Mouse (Mus musculus) forebrain, embryonic 13.5 days (tissue): ENCODE results near the gene Leng8. TPM values are rescaled to one million over a fixed set of nuclear protein-coding genes. Genes with fewer than 3 reads are reported as not detected.
"Not testable (repeated sequence)": the region's sequence is repeated elsewhere in the genome, so short reads cannot be mapped to it uniquely, and the experiment has no call there.

Source experiments
- ATAC-seq: fragments of 200-750 bp; cut with Nextera tagmentation; 2 replicates; pipeline ENCODE4 v1.8.0; 2017
- H3K27ac ChIP-seq: fragments of 300-500 bp; sonication (generic); 2 replicates; pipeline ENCODE4 v1.5.1; 2015; ENCODE audit warnings: inconsistent platforms, mild to moderate bottlenecking, moderate library complexity
- H3K27me3 ChIP-seq: fragments of 300-500 bp; sonication (generic); 2 replicates; pipeline ENCODE4 v1.6.1; 2015; ENCODE audit warnings: mild to moderate bottlenecking, inconsistent platforms
- H3K36me3 ChIP-seq: fragments of 300-500 bp; sonication (generic); 2 replicates; pipeline ENCODE4 v1.6.1; 2015; ENCODE audit warnings: mild to moderate bottlenecking, inconsistent platforms; ENCODE audit not compliant: poor library complexity, severe bottlenecking
- H3K4me1 ChIP-seq: fragments of 300-500 bp; sonication (generic); 2 replicates; pipeline ENCODE4 v1.6.1; 2015; ENCODE audit warnings: inconsistent platforms
- H3K4me2 ChIP-seq: fragments of 300-500 bp; sonication (generic); 2 replicates; pipeline ENCODE4 v1.6.1; 2015; ENCODE audit warnings: inconsistent platforms, mild to moderate bottlenecking, moderate library complexity
- H3K4me3 ChIP-seq: fragments of 300-500 bp; sonication (generic); 2 replicates; pipeline ENCODE4 v1.5.1; 2015; ENCODE audit warnings: mild to moderate bottlenecking, inconsistent platforms
- H3K9ac ChIP-seq: fragments of 300-500 bp; sonication (generic); 2 replicates; pipeline ENCODE4 v1.6.1; 2015; ENCODE audit warnings: mild to moderate bottlenecking, inconsistent platforms
- H3K9me3 ChIP-seq: fragments of 300-500 bp; sonication (generic); replicated peaks from 2 replicates; pipeline ENCODE4 v1.6.1; 2016; ENCODE audit warnings: inconsistent platforms
- WGBS: fragments of 180-500 bp; shearing (Covaris S2); methylation state at CpG from one replicate; pipeline ENCODE4 v1.1.7; 2015; 5-methylcytosine and 5-hydroxymethylcytosine counted together
- polyA plus RNA-seq: library from polyadenylated mRNA; unstranded; fragments of >200 nt; fragmentation: Nextera tagmentation; extraction: Ambion mirVana; gene quantifications from 2 replicates; pipeline ENCODE4 v1.2.1, GENCODE M21; 2015

The Leng8 gene
- polyA plus RNA-seq, 1 experiment from 2014 or later: 61.3 TPM

GRCm38 (mm10) chr7:4150811-4151221 is 14.0 kb downstream of the Leng8 start:
- peaks cover 34% of the 10 kb centered on the region for H3K27me3 ChIP-seq
- peak overlapping the region; percentile 66 for H3K4me3 ChIP-seq
- H3K36me3 ChIP-seq: peaks cover 28% of the 10 kb centered on the region
- H3K9ac ChIP-seq: peak overlapping the region; percentile 43
- H3K27ac ChIP-seq: no peak overlapping the region
- H3K9me3 ChIP-seq: no peaks in the 10 kb centered on the region
- ATAC-seq: peak; percentile 3; the same call in 1 of the 2 replicates
- peaks cover 31% of the 10 kb centered on the region for H3K4me1 ChIP-seq
- 3% methylated on average over 14 of the region's 14 CpGs for WGBS
- H3K4me2 ChIP-seq: peak overlapping the region; percentile 75

GRCm38 (mm10) chr7:4151241-4151640 is 14.4 kb downstream of the Leng8 start:
- Histone ChIP-seq H3K36me3 (peaks cover 23% of the 10 kb centered on the region), H3K9me3 (no peaks in the 10 kb centered on the region), H3K4me2 (peak overlapping the region; percentile 75), H3K4me1 (peaks cover 31% of the 10 kb centered on the region), H3K27me3 (peaks cover 34% of the 10 kb centered on the region), H3K9ac (peak overlapping the region; percentile 8), H3K27ac (no peak overlapping the region), H3K4me3 (peak overlapping the region; percentile 66)
- ATAC-seq: 0 out of 2 replicates have a peak, but pooled peaks have one; percentile 0
- 6% methylated on average over 22 of the region's 22 CpGs for WGBS

- 73% methylated on average over 5 of the region's 5 CpGs for WGBS
These were observed 17.5 kb downstream of the Leng8 start for GRCm38 (mm10) chr7:4154356-4154755.

GRCm38 (mm10) chr7:4154976-4155375 is 18.1 kb downstream of the Leng8 start:
- Histone ChIP-seq H3K9me3 (no peaks in the 10 kb centered on the region), H3K36me3 (no peaks in the 10 kb centered on the region), H3K4me1 (peaks cover 17% of the 10 kb centered on the region), H3K27ac (no peak overlapping the region), H3K4me2 (no peak overlapping the region), H3K27me3 (peaks cover 34% of the 10 kb centered on the region), H3K9ac (no peak overlapping the region), H3K4me3 (no peak overlapping the region)
- no peak for ATAC-seq
- WGBS: 25% methylated on average over 4 of the region's 4 CpGs

More at GRCm38 (mm10) chr7:4154356-4154755, 17.5 kb downstream of the Leng8 start:
- Histone ChIP-seq H3K4me1 (peaks cover 21% of the 10 kb centered on the region), H3K27me3 (peaks cover 34% of the 10 kb centered on the region), H3K9me3 (no peaks in the 10 kb centered on the region), H3K36me3 (no peaks in the 10 kb centered on the region), H3K27ac (no peak overlapping the region), H3K4me2 (no peak overlapping the region), H3K4me3 (no peak overlapping the region), H3K9ac (no peak overlapping the region)
- no peak for ATAC-seq

GRCm38 (mm10) chr7:4161596-4161995 is 24.8 kb downstream of the Leng8 start:
- not testable (repeated sequence) for H3K9me3 ChIP-seq, H3K36me3 ChIP-seq, H3K4me2 ChIP-seq, ATAC-seq, H3K27ac ChIP-seq, H3K27me3 ChIP-seq, H3K4me3 ChIP-seq, H3K9ac ChIP-seq
- peaks cover 12% of the 10 kb centered on the region for H3K4me1 ChIP-seq
- WGBS: 94% methylated on average over 4 of the region's 4 CpGs

GRCm38 (mm10) chr7:4163571-4164072 is 26.8 kb downstream of the Leng8 start:
- H3K4me2 ChIP-seq: peak overlapping the region; percentile 53
- no peaks in the 10 kb centered on the region for H3K36me3 ChIP-seq
- peak overlapping the region; percentile 34; the same call in 1 of the 2 replicates for H3K9ac ChIP-seq
- H3K27me3 ChIP-seq: no peaks in the 10 kb centered on the region
- H3K27ac ChIP-seq: no peak overlapping the region
- ATAC-seq: peak; percentile 36; the same call in 1 of the 2 replicates
- WGBS: 2% methylated on average over 11 of the region's 11 CpGs
- peak overlapping the region; percentile 25 for H3K4me3 ChIP-seq
- H3K9me3 ChIP-seq: no peaks in the 10 kb centered on the region
- peaks cover 12% of the 10 kb centered on the region for H3K4me1 ChIP-seq

GRCm38 (mm10) chr7:4164090-4164910 is 27.5 kb downstream of the Leng8 start, which contains the start of gene Cdc42ep5:
Cdc42ep5 (minus strand) TSS chr7:4164860.
- under 1% methylated on average over 18 of the region's 20 CpGs for WGBS
- Histone ChIP-seq H3K36me3 (no peaks in the 10 kb centered on the region), H3K4me2 (peak within 1 kb of the TSS; percentile 53), H3K27ac (no peak within 1 kb of the TSS), H3K9me3 (no peaks in the 10 kb centered on the region), H3K27me3 (no peaks in the 10 kb centered on the region), H3K9ac (peak within 1 kb of the TSS; percentile 34; the same call in 1 of the 2 replicates), H3K4me3 (peak within 1 kb of the TSS; percentile 25), H3K4me1 (peaks cover 12% of the 10 kb centered on the region)
- peak; percentile 71; the same call in 1 of the 2 replicates for ATAC-seq

- Histone ChIP-seq H3K4me1 (peaks cover 12% of the 10 kb centered on the region), H3K27me3 (no peaks in the 10 kb centered on the region), H3K27ac (no peak overlapping the region), H3K9ac (no peak overlapping the region), H3K36me3 (no peaks in the 10 kb centered on the region), H3K9me3 (no peaks in the 10 kb centered on the region), H3K4me2 (peak overlapping the region; percentile 1; the same call in 1 of the 2 replicates), H3K4me3 (no peak overlapping the region)
- ATAC-seq: no peak
- 43% methylated on average over 3 of the region's 3 CpGs for WGBS
These were observed 28.4 kb downstream of the Leng8 start for GRCm38 (mm10) chr7:4165286-4165685.

- no peak for ATAC-seq
- no peak overlapping the region for H3K9ac ChIP-seq
- no peak overlapping the region for H3K4me3 ChIP-seq
- H3K36me3 ChIP-seq: no peaks in the 10 kb centered on the region
- H3K4me2 ChIP-seq: no peak overlapping the region
- no peaks in the 10 kb centered on the region for H3K9me3 ChIP-seq
- no peaks in the 10 kb centered on the region for H3K27me3 ChIP-seq
- no peak overlapping the region for H3K27ac ChIP-seq
- peaks cover 12% of the 10 kb centered on the region for H3K4me1 ChIP-seq
These were observed 30.3 kb downstream of the Leng8 start for GRCm38 (mm10) chr7:4167098-4167497.

- no peaks in the 10 kb centered on the region for H3K9me3 ChIP-seq
- H3K27ac ChIP-seq: no peak overlapping the region
- no peak overlapping the region for H3K4me2 ChIP-seq
- 83% methylated on average over 6 of the region's 6 CpGs for WGBS
- H3K4me1 ChIP-seq: no peaks in the 10 kb centered on the region
- no peak overlapping the region for H3K9ac ChIP-seq
- no peak overlapping the region for H3K4me3 ChIP-seq
- no peaks in the 10 kb centered on the region for H3K36me3 ChIP-seq
- ATAC-seq: no peak
- no peaks in the 10 kb centered on the region for H3K27me3 ChIP-seq
These were observed 33.5 kb downstream of the Leng8 start for GRCm38 (mm10) chr7:4170193-4170938.

GRCm38 (mm10) chr7:4178438-4178837 is 41.6 kb downstream of the Leng8 start:
- H3K4me3 ChIP-seq: no peak overlapping the region
- H3K27me3 ChIP-seq: no peaks in the 10 kb centered on the region
- H3K36me3 ChIP-seq: no peaks in the 10 kb centered on the region
- H3K9me3 ChIP-seq: no peaks in the 10 kb centered on the region
- no peak overlapping the region for H3K9ac ChIP-seq
- H3K4me2 ChIP-seq: no peak overlapping the region
- 50% methylated on average over 3 of the region's 3 CpGs for WGBS
- no peaks in the 10 kb centered on the region for H3K4me1 ChIP-seq
- no peak overlapping the region for H3K27ac ChIP-seq
- no peak for ATAC-seq
